Mouse (Mus musculus) layer of hippocampus, adult 2 months (tissue): Measurements from ENCODE around the gene Plce1. TPM values are rescaled to one million over a fixed set of nuclear protein-coding genes. Genes with fewer than 3 reads are reported as not detected.

Experiments
- DNase-seq, 2 experiments: peaks; one replicate each; pipeline ENCODE4 v3.0.0; 2022; ENCODE audit warnings: low spot score in 2 of 2
- H3K27ac ChIP-seq: fragments of 200-600 bp; 2 replicates; pipeline ENCODE4 v1.8.1; 2022
- H3K4me3 ChIP-seq: fragments of 200-600 bp; 2 replicates; pipeline ENCODE4 v1.8.1; 2022; ENCODE audit warnings: mild to moderate bottlenecking
- CTCF ChIP-seq: fragments of 200-600 bp; conservative IDR thresholded peaks from 2 replicates; pipeline ENCODE4 v1.8.1; 2022; ENCODE audit warnings: antibody characterized with exemption, mild to moderate bottlenecking, moderate library complexity
- total RNA-seq, 2 experiments: library from RNA; stranded (reverse); gene quantifications; 2 replicates each; pipeline ENCODE4 v1.2.3; 2021

Plce1 gene
- total RNA-seq, 2 experiments from 2014 or later, result 9.8 to 11.0 TPM

- TF ChIP-seq CTCF, result no peak
- Histone ChIP-seq H3K4me3 (no peak overlapping the region), H3K27ac (no peak overlapping the region)
- no peak for DNase-seq
Measured at GRCm38 (mm10) chr19:38693331-38693730, 212.4 kb downstream of the Plce1 start.

GRCm38 (mm10) chr19:38693769-38694168, 212.9 kb downstream of the Plce1 start:
- H3K27ac ChIP-seq, result no peak overlapping the region
- DNase-seq, result no peak
- no peak overlapping the region for H3K4me3 ChIP-seq
- TF ChIP-seq CTCF, result no peak

GRCm38 (mm10) chr19:38701776-38702175, 220.9 kb downstream of the Plce1 start:
- no peak overlapping the region for H3K27ac ChIP-seq
- H3K4me3 ChIP-seq, result no peak overlapping the region
- no peak for DNase-seq
- TF ChIP-seq CTCF, result no peak

- H3K4me3 ChIP-seq, result no peak overlapping the region
- TF ChIP-seq CTCF, result no peak
- no peak overlapping the region for H3K27ac ChIP-seq
- no peak for DNase-seq
Measured at GRCm38 (mm10) chr19:38704742-38705141, 223.8 kb downstream of the Plce1 start.

- no peak overlapping the region for H3K27ac ChIP-seq
- DNase-seq, result no peak
- H3K4me3 ChIP-seq, result no peak overlapping the region
- no peak for TF ChIP-seq CTCF
Measured at GRCm38 (mm10) chr19:38705244-38705643, 224.3 kb downstream of the Plce1 start.

- Histone ChIP-seq H3K27ac (no peak overlapping the region), H3K4me3 (no peak overlapping the region)
- no peak for TF ChIP-seq CTCF
- DNase-seq, result no peak
Measured at GRCm38 (mm10) chr19:38706449-38706848, 225.5 kb downstream of the Plce1 start.

- peak; percentile 72 for TF ChIP-seq CTCF
- Histone ChIP-seq H3K27ac (no peak overlapping the region), H3K4me3 (no peak overlapping the region)
- no peak for DNase-seq
Measured at GRCm38 (mm10) chr19:38709376-38709775, 228.5 kb downstream of the Plce1 start.

GRCm38 (mm10) chr19:38721808-38722207, 240.9 kb downstream of the Plce1 start:
- no peak for DNase-seq
- TF ChIP-seq CTCF, result no peak
- Histone ChIP-seq H3K4me3 (no peak overlapping the region), H3K27ac (no peak overlapping the region)

- TF ChIP-seq CTCF, result no peak
- DNase-seq, result no peak
- no peak overlapping the region for H3K27ac ChIP-seq
- H3K4me3 ChIP-seq, result no peak overlapping the region
Measured at GRCm38 (mm10) chr19:38722982-38723381, 242.1 kb downstream of the Plce1 start.

GRCm38 (mm10) chr19:38723969-38724368, 243.1 kb downstream of the Plce1 start:
- H3K27ac ChIP-seq, result no peak overlapping the region

GRCm38 (mm10) chr19:38728842-38729241, 247.9 kb downstream of the Plce1 start:
- DNase-seq, result no peak
- Histone ChIP-seq H3K4me3 (no peak overlapping the region), H3K27ac (no peak overlapping the region)
- no peak for TF ChIP-seq CTCF

More at GRCm38 (mm10) chr19:38723969-38724368, 243.1 kb downstream of the Plce1 start:
- no peak for TF ChIP-seq CTCF
- H3K4me3 ChIP-seq, result no peak overlapping the region
- peak; percentile 41 to 50 for DNase-seq

GRCm38 (mm10) chr19:38729264-38729663, 248.4 kb downstream of the Plce1 start:
- no peak for TF ChIP-seq CTCF
- DNase-seq, result no peak
- no peak overlapping the region for H3K27ac ChIP-seq
- H3K4me3 ChIP-seq, result no peak overlapping the region

GRCm38 (mm10) chr19:38744546-38744945, 263.6 kb downstream of the Plce1 start:
- Histone ChIP-seq H3K27ac (no peak overlapping the region), H3K4me3 (no peak overlapping the region)
- DNase-seq, result no peak
- TF ChIP-seq CTCF, result no peak

- no peak overlapping the region for H3K4me3 ChIP-seq
- no peak for DNase-seq
- no peak overlapping the region for H3K27ac ChIP-seq
- TF ChIP-seq CTCF, result no peak
Measured at GRCm38 (mm10) chr19:38745810-38746491, 265.0 kb downstream of the Plce1 start.
